Mouse (Mus musculus) neural tube, embryonic 14.5 days (tissue): ENCODE data around the gene Prex1. TPM values are rescaled to one million over a fixed set of nuclear protein-coding genes. Genes with fewer than 3 reads are reported as not detected.

Experiments used
- ATAC-seq: fragments of 200-750 bp; cut with Nextera tagmentation; 2 replicates; pipeline ENCODE4 v1.8.0; 2017; ENCODE audit warnings: low read depth, mild to moderate bottlenecking, moderate TSS enrichment, moderate library complexity
- H3K27ac ChIP-seq: fragments of 300-500 bp; sonication (generic); 2 replicates; pipeline ENCODE4 v1.5.1; 2014; ENCODE audit warnings: low read depth, mild to moderate bottlenecking, control low read depth, low read length, moderate library complexity, mixed read lengths
- H3K27me3 ChIP-seq: fragments of 300-500 bp; sonication (generic); 2 replicates; pipeline ENCODE4 v1.6.1; 2014; ENCODE audit warnings: low read length; ENCODE audit not compliant: control insufficient read depth, insufficient read depth
- H3K36me3 ChIP-seq: fragments of 300-500 bp; sonication (generic); 2 replicates; pipeline ENCODE4 v1.6.1; 2014; ENCODE audit warnings: low read length, mixed read lengths; ENCODE audit not compliant: control insufficient read depth, insufficient read depth
- H3K4me1 ChIP-seq: fragments of 300-500 bp; sonication (generic); 2 replicates; pipeline ENCODE4 v1.6.1; 2014; ENCODE audit warnings: low read length; ENCODE audit not compliant: control insufficient read depth, insufficient read depth
- H3K4me2 ChIP-seq: fragments of 300-500 bp; sonication (generic); 2 replicates; pipeline ENCODE4 v1.6.1; 2014; ENCODE audit warnings: mild to moderate bottlenecking, low read depth, low read length, control low read depth
- H3K4me3 ChIP-seq: fragments of 300-500 bp; sonication (generic); 2 replicates; pipeline ENCODE4 v1.5.1; 2014; ENCODE audit warnings: low read depth, low read length, control low read depth, mixed read lengths
- H3K9ac ChIP-seq: fragments of 300-500 bp; sonication (generic); replicated peaks from 2 replicates; pipeline ENCODE4 v1.6.1; 2014; ENCODE audit warnings: low read depth, mild to moderate bottlenecking, control low read depth, low read length, mixed read lengths
- H3K9me3 ChIP-seq: fragments of 300-500 bp; sonication (generic); 2 replicates; pipeline ENCODE4 v1.6.1; 2016; ENCODE audit warnings: low read length; ENCODE audit not compliant: control insufficient read depth
- WGBS: fragments of 180-500 bp; shearing (Covaris S2); extraction: QIAGEN DNeasy Blood & Tissue Kit; methylation state at CpG from one replicate; pipeline ENCODE4 v1.1.7; 2014; 5-methylcytosine and 5-hydroxymethylcytosine counted together
- polyA plus RNA-seq: library from polyadenylated mRNA; unstranded; fragments of >200 nt; fragmentation: Nextera tagmentation; extraction: Ambion mirVana; gene quantifications from 2 replicates; pipeline ENCODE4 v1.2.1, GENCODE M21; 2014

Gene Prex1
- polyA plus RNA-seq, 1 experiment from 2014 or later: 25.9 TPM

- 45% methylated on average over 11 of the region's 11 CpGs for WGBS
These were observed 57.7 kb downstream of the Prex1 start for GRCm38 (mm10) chr2:166655727-166656520.

DNA sequence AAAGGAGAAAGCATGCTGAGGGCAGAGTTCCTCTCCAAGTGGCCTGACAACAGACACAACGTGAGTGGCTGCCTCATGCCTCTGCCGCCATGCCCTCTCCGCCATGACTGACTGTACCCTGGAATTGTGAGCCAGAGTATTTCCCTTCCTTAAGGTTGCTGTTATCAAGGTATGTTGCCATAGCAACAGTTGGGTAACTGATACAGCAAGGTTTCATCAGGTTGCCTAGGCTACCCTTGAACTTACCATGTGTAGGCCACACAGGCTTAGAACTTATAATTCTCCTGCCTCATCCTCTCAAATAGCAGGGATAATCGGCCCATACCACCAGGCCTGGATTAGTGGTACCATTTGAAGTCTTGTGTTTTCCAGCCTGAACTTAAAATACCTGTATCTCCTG is 58.3 kb downstream of the Prex1 start:
- no peak overlapping the region for H3K9ac ChIP-seq

More at GRCm38 (mm10) chr2:166655727-166656520, 57.7 kb downstream of the Prex1 start:
- Histone ChIP-seq H3K9me3 (no peaks in the 10 kb centered on the region), H3K36me3 (no peaks in the 10 kb centered on the region), H3K9ac (no peak overlapping the region), H3K4me3 (no peak overlapping the region), H3K4me2 (peak overlapping the region; percentile 26), H3K27ac (peak overlapping the region; percentile 49), H3K4me1 (peaks cover 27% of the 10 kb centered on the region), H3K27me3 (no peaks in the 10 kb centered on the region)
- ATAC-seq: no peak

GRCm38 (mm10) chr2:166654875-166655274 is 58.8 kb downstream of the Prex1 start:
- no peaks in the 10 kb centered on the region for H3K36me3 ChIP-seq
- H3K4me1 ChIP-seq: peaks cover 31% of the 10 kb centered on the region
- WGBS: 92% methylated on average over 4 of the region's 4 CpGs
- no peaks in the 10 kb centered on the region for H3K27me3 ChIP-seq
- no peak overlapping the region for H3K9ac ChIP-seq
- no peak overlapping the region for H3K27ac ChIP-seq
- H3K4me2 ChIP-seq: no peak overlapping the region
- no peaks in the 10 kb centered on the region for H3K9me3 ChIP-seq
- no peak for ATAC-seq
- H3K4me3 ChIP-seq: no peak overlapping the region

More for the DNA sequence above, 58.3 kb downstream of the Prex1 start:
- H3K4me2 ChIP-seq: no peak overlapping the region
- H3K27me3 ChIP-seq: no peaks in the 10 kb centered on the region
- no peak overlapping the region for H3K4me3 ChIP-seq
- 88% methylated on average over 4 of the region's 4 CpGs for WGBS
- no peaks in the 10 kb centered on the region for H3K9me3 ChIP-seq
- no peaks in the 10 kb centered on the region for H3K36me3 ChIP-seq
- H3K4me1 ChIP-seq: peaks cover 31% of the 10 kb centered on the region
- H3K27ac ChIP-seq: no peak overlapping the region; the same call in 1 of the 2 replicates
- no peak for ATAC-seq

GRCm38 (mm10) chr2:166653564-166653963 is 60.1 kb downstream of the Prex1 start:
- no peaks in the 10 kb centered on the region for H3K36me3 ChIP-seq
- H3K4me2 ChIP-seq: no peak overlapping the region
- H3K4me1 ChIP-seq: peaks cover 31% of the 10 kb centered on the region
- 14% methylated on average over 5 of the region's 5 CpGs for WGBS
- no peaks in the 10 kb centered on the region for H3K27me3 ChIP-seq
- no peak overlapping the region for H3K9ac ChIP-seq
- no peak for ATAC-seq
- H3K4me3 ChIP-seq: no peak overlapping the region
- peak overlapping the region; percentile 49; the same call in 1 of the 2 replicates for H3K27ac ChIP-seq
- no peaks in the 10 kb centered on the region for H3K9me3 ChIP-seq

DNA sequence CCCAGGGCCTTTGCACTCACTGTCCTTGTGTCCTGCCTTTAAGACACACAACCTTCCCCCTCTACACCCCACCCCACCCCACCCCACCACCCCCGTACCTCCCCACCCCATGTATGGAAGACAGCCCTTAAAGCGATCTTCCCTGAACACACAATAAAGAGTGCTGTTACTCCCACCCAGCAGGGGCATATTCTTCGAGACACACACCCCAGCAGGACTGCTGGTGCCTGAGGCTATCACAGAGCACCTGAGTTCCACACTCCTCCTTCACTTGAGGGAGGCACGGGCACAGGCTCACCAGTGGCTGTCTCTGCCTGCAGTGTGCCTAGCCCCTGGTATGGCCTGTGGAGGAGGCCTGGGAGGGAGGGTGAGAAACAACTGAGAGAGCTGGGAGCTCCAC is 61.0 kb downstream of the Prex1 start:
- H3K4me1 ChIP-seq: peaks cover 29% of the 10 kb centered on the region
- no peak overlapping the region for H3K9ac ChIP-seq
- no peak overlapping the region for H3K4me2 ChIP-seq
- H3K36me3 ChIP-seq: no peaks in the 10 kb centered on the region
- ATAC-seq: no peak
- 31% methylated on average over 4 of the region's 4 CpGs for WGBS
- H3K4me3 ChIP-seq: no peak overlapping the region
- H3K27me3 ChIP-seq: no peaks in the 10 kb centered on the region
- no peaks in the 10 kb centered on the region for H3K9me3 ChIP-seq
- no peak overlapping the region for H3K27ac ChIP-seq

DNA sequence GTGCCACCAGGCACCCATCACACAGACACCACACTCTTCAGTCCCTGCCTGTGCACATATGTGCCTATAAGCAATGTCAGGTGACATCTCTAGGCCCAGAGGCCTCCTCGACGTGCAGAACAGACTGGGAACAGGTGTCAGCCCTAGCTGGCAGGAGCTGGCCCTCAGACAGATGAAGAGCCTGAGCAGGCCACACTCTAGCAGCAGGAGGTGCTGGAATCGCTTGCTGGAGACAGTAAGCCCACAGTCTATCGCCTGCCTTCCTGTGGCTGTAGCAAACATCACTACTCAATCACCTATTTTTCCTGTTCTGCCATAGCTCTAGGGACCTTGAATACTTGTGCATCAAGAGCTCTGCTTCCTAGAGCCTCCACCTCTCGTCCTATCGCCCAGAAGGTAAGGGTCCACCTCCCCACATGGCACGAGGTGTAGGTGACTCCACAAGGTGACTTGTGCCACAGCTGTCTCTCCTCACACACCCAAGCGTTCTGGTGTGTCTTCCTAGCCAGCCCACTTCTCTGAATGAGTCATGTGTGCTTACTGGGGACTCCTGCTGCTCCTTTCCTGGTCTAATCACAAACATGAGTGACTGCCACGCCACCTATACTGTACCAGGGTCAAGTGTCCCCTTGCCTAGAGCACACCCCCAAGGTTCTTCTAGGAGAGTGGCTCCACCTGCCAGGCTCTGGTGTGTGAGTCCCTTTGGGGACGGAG is 62.2 kb downstream of the Prex1 start:
- 71% methylated on average over 10 of the region's 10 CpGs for WGBS
- H3K36me3 ChIP-seq: no peaks in the 10 kb centered on the region

DNA sequence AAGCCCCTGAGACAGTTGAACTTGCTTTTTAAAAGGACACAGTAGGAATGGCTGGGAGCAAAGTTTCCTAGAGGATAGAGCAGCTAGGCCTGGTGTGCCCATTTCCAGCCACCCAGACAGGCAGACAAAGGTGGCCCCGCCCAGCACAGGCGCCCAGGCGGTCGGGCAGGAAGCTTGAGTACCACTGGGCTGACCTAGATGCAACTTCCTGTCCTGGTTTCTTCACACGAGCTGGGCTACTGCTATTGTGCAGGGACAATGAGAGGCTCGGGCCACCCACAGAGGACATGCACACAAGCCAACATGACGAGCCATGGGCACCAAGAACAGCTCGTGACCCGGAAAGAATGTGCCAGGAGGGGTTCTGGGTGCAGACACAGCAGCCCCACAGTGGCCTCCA is 63.2 kb downstream of the Prex1 start:
- 37% methylated on average over 9 of the region's 9 CpGs for WGBS
- ATAC-seq: no peak
- Histone ChIP-seq H3K4me3 (no peak overlapping the region), H3K9me3 (no peaks in the 10 kb centered on the region), H3K27ac (no peak overlapping the region), H3K4me2 (no peak overlapping the region), H3K9ac (no peak overlapping the region), H3K27me3 (no peaks in the 10 kb centered on the region), H3K36me3 (no peaks in the 10 kb centered on the region), H3K4me1 (peaks cover 16% of the 10 kb centered on the region; the same call in 1 of the 2 replicates)

More for the DNA sequence above, 62.2 kb downstream of the Prex1 start:
- H3K4me2 ChIP-seq: no peak overlapping the region
- no peak for ATAC-seq
- H3K9me3 ChIP-seq: no peaks in the 10 kb centered on the region
- no peak overlapping the region for H3K4me3 ChIP-seq
- peaks cover 27% of the 10 kb centered on the region for H3K4me1 ChIP-seq
- H3K27ac ChIP-seq: no peak overlapping the region
- no peak overlapping the region for H3K9ac ChIP-seq
- H3K27me3 ChIP-seq: no peaks in the 10 kb centered on the region

- WGBS: 71% methylated on average over 7 of the region's 7 CpGs
- ATAC-seq: no peak
- H3K9ac ChIP-seq: no peak overlapping the region
- H3K9me3 ChIP-seq: no peaks in the 10 kb centered on the region
- no peak overlapping the region for H3K4me3 ChIP-seq
- no peak overlapping the region for H3K4me2 ChIP-seq
- no peaks in the 10 kb centered on the region for H3K27me3 ChIP-seq
- no peak overlapping the region for H3K27ac ChIP-seq
- no peaks in the 10 kb centered on the region for H3K36me3 ChIP-seq
- H3K4me1 ChIP-seq: peaks cover 13% of the 10 kb centered on the region; the same call in 1 of the 2 replicates
These were observed 66.4 kb downstream of the Prex1 start for GRCm38 (mm10) chr2:166647242-166647641.
